Mouse (Mus musculus) olfactory bulb, adult 2 months (tissue): ENCODE measurements around the gene Ube2d1. TPM values are rescaled to one million over a fixed set of nuclear protein-coding genes. Genes with fewer than 3 reads are reported as not detected.

Experiments
- H3K27ac ChIP-seq: fragments of 200-500 bp; 2 replicates; pipeline ENCODE4 v1.5.1; 2012; ENCODE audit warnings: low read depth, low read length; ENCODE audit not compliant: insufficient read depth
- H3K4me1 ChIP-seq: fragments of 200-500 bp; 2 replicates; pipeline ENCODE4 v1.6.1; 2012; ENCODE audit warnings: low read length; ENCODE audit not compliant: control insufficient read depth, insufficient read depth
- H3K4me3 ChIP-seq: fragments of 200-500 bp; 2 replicates; pipeline ENCODE4 v1.5.1; 2012; ENCODE audit warnings: mild to moderate bottlenecking, low read depth, low read length, moderate library complexity; ENCODE audit not compliant: insufficient read depth
- CTCF ChIP-seq: fragments of 200-500 bp; IDR thresholded peaks from 2 replicates; pipeline ENCODE4 v1.5.1; 2012; ENCODE audit warnings: low read depth, mild to moderate bottlenecking, low read length, moderate library complexity; ENCODE audit not compliant: insufficient read depth
- POLR2A ChIP-seq: fragments of 200-500 bp; IDR thresholded peaks from 2 replicates; pipeline ENCODE4 v1.6.1; 2012; ENCODE audit warnings: mild to moderate bottlenecking, low read depth, low read length, moderate library complexity; ENCODE audit not compliant: insufficient read depth
- whole genome bisulfite sequencing: fragments of 180-500 bp; shearing (Covaris S2); methylation state at CpG from one replicate; pipeline ENCODE4 v1.1.7; 2018; 5-methylcytosine and 5-hydroxymethylcytosine counted together
- polyA plus RNA-seq: library from polyadenylated mRNA; stranded (reverse); fragments of >200 nt; gene quantifications from 2 replicates; pipeline ENCODE4 v1.2.4, GENCODE M21; 2012; ENCODE audit warnings: low replicate concordance; ENCODE audit not compliant: missing spikeins, insufficient read depth, insufficient read length

Gene Ube2d1
- polyA plus RNA-seq, 1 experiment: not detected

DNA sequence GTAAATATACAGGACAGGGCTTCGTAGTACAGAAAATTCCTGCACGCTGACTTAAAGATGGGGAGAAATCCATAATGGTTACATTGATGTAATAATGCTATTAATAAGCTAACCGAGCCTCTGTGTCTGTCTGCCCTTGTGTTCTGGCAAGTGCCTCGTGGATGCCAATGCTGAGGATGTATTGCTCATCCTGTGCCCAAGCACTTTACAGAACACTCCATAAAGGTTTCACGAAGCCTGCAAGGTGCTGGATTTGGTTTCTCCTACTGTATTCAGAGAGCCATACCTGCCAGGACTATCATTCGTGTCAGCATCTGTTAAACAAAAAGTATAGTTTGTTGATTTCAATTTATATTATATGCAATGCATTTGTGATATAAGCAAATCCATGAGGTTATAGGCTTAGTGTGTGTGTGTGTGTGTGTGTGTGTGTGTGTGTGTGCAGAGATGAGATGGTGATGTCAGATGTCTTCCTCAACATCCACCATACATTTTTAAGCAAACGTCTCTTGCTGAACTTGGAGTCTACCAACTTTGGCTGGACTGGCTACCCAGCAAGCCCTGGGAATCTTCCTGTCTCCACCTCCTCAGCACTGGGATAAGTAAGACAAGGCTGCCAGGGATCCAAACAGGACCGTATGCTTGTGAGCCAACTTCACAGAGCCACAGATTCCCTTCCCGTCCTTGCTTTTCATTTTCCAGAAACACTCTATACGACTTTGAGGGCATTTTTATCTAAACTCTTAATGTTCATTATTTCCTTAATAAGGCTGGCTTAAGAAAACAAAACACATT is 35.8 kb downstream of the Ube2d1 start:
- no peak for TF ChIP-seq POLR2A
- TF ChIP-seq CTCF: no peak
- no peak overlapping the region for H3K4me3 ChIP-seq
- peaks cover 5% of the 10 kb centered on the region for H3K4me1 ChIP-seq
- 66% methylated on average over 10 of the region's 10 CpGs for WGBS
- no peak overlapping the region for H3K27ac ChIP-seq

DNA sequence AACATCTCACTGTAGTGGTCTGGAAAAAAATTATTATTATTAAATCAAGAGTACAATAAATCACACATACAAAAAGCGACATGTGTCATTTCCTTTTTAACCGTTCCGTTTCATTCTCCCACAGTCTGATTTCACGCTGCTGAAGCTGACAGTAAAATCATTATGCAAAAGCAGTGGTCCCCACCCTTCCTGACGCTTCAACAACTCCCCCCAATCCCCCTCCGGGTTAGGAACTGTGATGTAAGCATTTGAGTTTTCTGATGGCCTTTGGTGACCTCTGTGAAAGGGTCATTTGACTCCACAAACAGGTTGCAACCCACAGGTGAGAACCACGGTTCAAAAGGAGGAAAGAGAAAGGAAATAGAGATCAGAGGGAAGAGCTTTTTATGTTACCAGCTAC is 38.1 kb downstream of the Ube2d1 start:
- peaks cover 5% of the 10 kb centered on the region for H3K4me1 ChIP-seq
- no peak for TF ChIP-seq CTCF
- TF ChIP-seq POLR2A: no peak
- no peak overlapping the region for H3K27ac ChIP-seq
- no peak overlapping the region for H3K4me3 ChIP-seq
- 73% methylated on average over 7 of the region's 7 CpGs for WGBS

DNA sequence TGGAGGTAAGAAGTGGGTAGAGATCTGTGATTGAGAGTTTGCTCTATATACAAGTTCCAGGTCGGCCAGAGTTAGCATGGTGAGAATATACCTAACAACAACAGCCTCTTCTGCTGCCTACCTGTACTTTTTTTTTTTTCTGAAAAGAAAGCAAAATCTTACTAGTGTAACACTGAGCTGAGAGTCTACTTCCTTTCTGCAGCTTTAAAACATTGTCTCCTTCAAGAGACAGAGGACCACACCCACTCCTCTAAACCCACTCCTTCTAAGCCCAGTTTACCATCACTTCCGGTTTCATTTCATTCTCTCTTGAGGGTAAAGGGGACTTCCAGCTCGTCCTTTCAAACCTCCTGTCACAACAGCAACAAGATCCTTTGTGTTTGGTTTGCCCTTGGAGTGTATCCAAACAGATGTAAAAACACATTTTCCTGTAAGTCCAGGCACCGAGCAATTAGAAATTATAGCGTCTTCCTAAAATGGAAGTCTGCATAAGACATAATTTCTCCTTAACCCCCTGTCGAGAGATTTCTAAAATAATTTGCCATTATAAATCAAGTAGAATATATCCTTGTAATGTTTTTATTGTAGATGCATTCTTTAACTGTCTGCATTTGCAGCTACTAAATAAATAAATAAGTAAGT is 45.5 kb downstream of the Ube2d1 start:
- H3K27ac ChIP-seq: no peak overlapping the region
- WGBS: 25% methylated on average over 6 of the region's 6 CpGs
- H3K4me1 ChIP-seq: no peaks in the 10 kb centered on the region
- no peak overlapping the region for H3K4me3 ChIP-seq
- no peak for TF ChIP-seq POLR2A

DNA sequence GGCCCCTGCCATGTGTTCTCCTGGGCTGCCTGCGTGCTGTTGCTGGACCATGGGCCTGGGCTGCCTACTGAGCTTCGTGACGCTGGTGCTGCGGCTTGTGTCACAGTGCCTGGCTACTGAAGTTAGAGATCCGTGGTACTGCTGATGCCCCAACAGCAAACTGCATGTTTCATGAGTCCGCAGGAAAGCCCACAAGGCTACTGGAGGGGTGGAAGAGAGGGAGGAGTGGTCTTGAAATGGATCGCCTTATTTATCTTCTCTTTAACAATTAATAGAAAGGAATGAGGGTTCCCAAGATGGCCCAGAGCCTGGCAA is 46.9 kb downstream of the Ube2d1 start, which contains the start of gene Tfam:
Gene Tfam, minus strand, starts transcription at position 41 of the 315 bp plus-strand sequence.
- Histone ChIP-seq H3K27ac (peak within 1 kb of the TSS; percentile 53), H3K4me1 (no peaks in the 10 kb centered on the region), H3K4me3 (peak within 1 kb of the TSS; percentile 86)
- TF ChIP-seq POLR2A: peak; percentile 3; the same call in 1 of the 2 replicates
- no peak for TF ChIP-seq CTCF
- 1% methylated on average over 7 of the region's 7 CpGs for WGBS

DNA sequence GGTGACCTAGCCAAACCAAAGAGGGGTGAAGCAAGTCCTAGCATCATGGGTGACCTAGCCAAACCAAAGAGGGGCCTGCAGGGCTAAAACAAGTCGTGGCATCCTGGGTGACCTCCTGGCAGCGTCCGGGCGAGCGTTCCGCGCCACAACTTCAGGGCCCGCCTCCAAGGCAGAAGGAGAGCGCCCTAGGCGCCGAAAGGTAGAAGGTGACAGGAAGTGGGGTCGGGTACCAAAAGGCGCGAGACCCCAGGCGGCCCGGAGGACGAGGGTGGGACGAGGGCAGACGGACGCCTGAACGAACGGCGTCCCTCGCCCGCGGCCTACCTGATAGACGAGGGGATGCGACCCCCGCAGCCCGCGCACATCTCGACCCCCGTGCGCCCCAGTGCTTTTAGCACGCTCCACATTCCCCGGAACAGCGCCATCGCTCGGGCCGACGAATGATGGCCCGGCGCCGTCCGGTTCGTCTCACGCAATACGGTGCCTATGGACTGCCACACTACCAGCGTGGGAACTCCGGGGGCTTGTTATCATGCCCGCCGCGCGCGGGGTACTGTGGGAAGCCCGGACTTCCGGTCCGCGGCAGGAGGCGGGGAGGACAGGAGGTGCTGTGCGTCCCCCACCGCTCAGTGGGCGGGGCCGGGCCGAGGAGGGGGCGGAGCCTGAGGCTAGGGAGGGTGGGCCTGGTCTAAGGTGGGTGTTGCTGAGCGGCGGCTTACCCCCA is 47.4 kb downstream of the Ube2d1 start:
- TF ChIP-seq POLR2A (peak; percentile 85), CTCF (0 out of 2 replicates have a peak, but pooled peaks have one; percentile 16)
- H3K27ac ChIP-seq: peak overlapping the region; percentile 53; the same call in 1 of the 2 replicates
- peak overlapping the region; percentile 86 for H3K4me3 ChIP-seq
- H3K4me1 ChIP-seq: no peaks in the 10 kb centered on the region
- 1% methylated on average over 68 of the region's 68 CpGs for WGBS

DNA sequence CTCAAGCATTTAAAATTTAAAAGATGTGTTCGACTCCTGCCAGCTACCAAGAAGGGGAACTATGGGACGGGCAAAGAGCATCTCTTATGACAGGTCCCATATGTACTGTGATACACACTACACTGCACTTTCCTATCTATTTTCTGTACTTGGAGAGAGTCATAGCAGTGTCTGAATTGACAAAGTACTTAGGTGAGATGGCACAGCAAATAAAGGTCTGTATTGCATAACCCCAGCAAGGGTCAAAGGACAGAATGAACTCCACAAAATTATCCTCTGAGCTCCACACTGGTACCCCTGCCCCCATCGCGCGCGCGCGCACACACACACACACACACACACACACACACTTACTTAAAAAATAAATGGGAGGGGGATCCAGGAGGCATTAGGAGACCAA is 51.0 kb downstream of the Ube2d1 start:
- no peak overlapping the region for H3K4me3 ChIP-seq
- H3K27ac ChIP-seq: no peak overlapping the region
- 94% methylated on average over 8 of the region's 8 CpGs for whole genome bisulfite sequencing
- no peak for TF ChIP-seq CTCF
- TF ChIP-seq POLR2A: no peak
- no peaks in the 10 kb centered on the region for H3K4me1 ChIP-seq

DNA sequence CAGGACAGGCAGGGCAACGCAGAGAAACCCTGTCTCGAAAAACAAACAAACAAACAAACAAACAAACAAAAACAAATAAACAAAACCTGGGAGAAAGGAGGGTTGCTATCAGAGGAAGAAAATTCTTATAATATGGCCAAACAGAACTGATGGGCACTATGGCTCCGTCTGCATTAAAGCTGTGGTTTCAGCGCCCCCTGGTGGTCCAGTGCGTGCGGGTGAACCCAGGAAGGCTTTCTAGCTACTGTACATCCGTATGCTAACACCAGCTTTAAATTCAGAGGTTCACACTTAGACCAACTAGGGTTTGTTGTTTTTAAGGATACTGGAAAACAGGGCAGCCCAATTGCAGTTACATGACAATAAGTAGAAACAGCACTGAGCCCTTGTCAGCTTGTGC is 59.2 kb downstream of the Ube2d1 start:
- H3K4me1 ChIP-seq: no peaks in the 10 kb centered on the region
- H3K4me3 ChIP-seq: no peak overlapping the region
- 30% methylated on average over 7 of the region's 7 CpGs for WGBS
- no peak overlapping the region for H3K27ac ChIP-seq
- TF ChIP-seq CTCF: peak; percentile 66; the same call in 1 of the 2 replicates
- no peak for TF ChIP-seq POLR2A

GRCm38 (mm10) chr10:71223101-71223500 is 62.0 kb downstream of the Ube2d1 start:
- 50% methylated on average over 5 of the region's 5 CpGs for WGBS
- H3K4me3 ChIP-seq: no peak overlapping the region
- H3K27ac ChIP-seq: no peak overlapping the region
- no peak for TF ChIP-seq CTCF
- peaks cover 2% of the 10 kb centered on the region for H3K4me1 ChIP-seq

DNA sequence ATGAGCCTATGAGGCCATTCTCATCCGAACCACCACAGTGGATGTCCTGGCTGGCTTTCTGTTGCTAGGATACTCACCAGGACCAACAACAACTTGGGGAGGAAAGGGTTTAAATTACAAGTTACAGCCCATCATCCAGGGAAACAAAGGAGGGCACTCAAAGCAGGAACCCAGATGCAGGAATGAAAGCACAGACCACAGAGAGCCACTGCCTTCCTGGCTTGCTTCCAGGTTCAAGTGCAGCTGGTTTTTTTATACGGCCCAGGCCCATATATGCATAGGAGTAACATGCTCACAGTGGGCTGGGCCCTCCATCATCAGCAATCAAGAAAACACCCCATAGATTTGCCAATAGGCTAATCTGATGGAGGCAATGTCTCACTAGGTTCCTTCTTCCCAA is 62.4 kb downstream of the Ube2d1 start:
- peaks cover 7% of the 10 kb centered on the region for H3K4me1 ChIP-seq
- WGBS: 64% methylated on average over 2 of the region's 2 CpGs
- H3K4me3 ChIP-seq: no peak overlapping the region
- H3K27ac ChIP-seq: no peak overlapping the region
- TF ChIP-seq POLR2A (no peak), CTCF (no peak)
